Mouse (Mus musculus) MEL (cell line): ENCODE data around the gene Spag8.

Source experiments
- CTCF ChIP-seq, 3 experiments: IDR thresholded peaks in 2 of 3; conservative IDR thresholded peaks in 1 of 3; 2 replicates each; pipeline ENCODE4 v1.5.1; 2011 to 2012; ENCODE audit warnings: low read length in 3 of 3, low read depth in 2 of 3, mild to moderate bottlenecking in 2 of 3, improper control_type of control experiment in 1 of 3, inconsistent platforms in 1 of 3, mixed read lengths in 1 of 3, moderate library complexity in 1 of 3; ENCODE audit not compliant: control insufficient read depth in 1 of 3, insufficient read depth in 1 of 3, poor library complexity in 1 of 3, severe bottlenecking in 1 of 3
- EP300 ChIP-seq, 2 experiments: IDR thresholded peaks; 2 replicates each; pipeline ENCODE4 v1.6.1; 2011; ENCODE audit warnings: improper control_type of control experiment in 2 of 2, low read length in 2 of 2, low read depth in 1 of 2, mild to moderate bottlenecking in 1 of 2
- NELFE ChIP-seq: IDR thresholded peaks from 2 replicates; pipeline ENCODE4 v1.6.1; 2011; ENCODE audit warnings: low read depth, low read length, improper control_type of control experiment
- ZKSCAN1 ChIP-seq: IDR thresholded peaks from 2 replicates; pipeline ENCODE4 v1.6.1; 2012; ENCODE audit warnings: low read depth, mild to moderate bottlenecking, inconsistent platforms, low read length, improper control_type of control experiment, moderate library complexity

- TF ChIP-seq ZKSCAN1: no peak
- no peak for TF ChIP-seq CTCF (IDR thresholded peaks at IDR 0.05 in 2 of 3, conservative IDR thresholded peaks at IDR 0.05 in 1 of 3; ENCODE audit: control insufficient read depth in 1 of 3, insufficient read depth in 1 of 3, low read depth in 2 of 3, low read length in 3 of 3, poor library complexity in 1 of 3, severe bottlenecking in 1 of 3)
- TF ChIP-seq NELFE: no peak
- no peak for TF ChIP-seq EP300 (IDR thresholded peaks at IDR 0.05; ENCODE audit: low read depth in 1 of 2, low read length in 2 of 2)
These were observed 37.6 kb upstream of the Spag8 start for GRCm38 (mm10) chr4:43691026-43691425.
